Mouse (Mus musculus) liver, embryonic 11.5 days (tissue): Measurements from ENCODE around the gene Lekr1. TPM values are rescaled to one million over a fixed set of nuclear protein-coding genes. Genes with fewer than 3 reads are reported as not detected.
"Not testable (repeated sequence)": the region's sequence is repeated elsewhere in the genome, so short reads cannot be mapped to it uniquely, and the experiment has no call there.

Experiments
- ATAC-seq: fragments of 200-750 bp; cut with Nextera tagmentation; replicated peaks from 2 replicates; pipeline ENCODE4 v1.8.0; 2017; ENCODE audit warnings: moderate number of reproducible peaks, mild to moderate bottlenecking, moderate TSS enrichment, moderate library complexity; ENCODE audit not compliant: low FRiP score
- DNase-seq: peaks from one replicate; pipeline ENCODE4 v3.0.0-alpha.2; 2017; ENCODE audit warnings: low spot score
- H3K27ac ChIP-seq: fragments of 300-500 bp; sonication (generic); 2 replicates; pipeline ENCODE4 v1.5.1; 2014; ENCODE audit warnings: mild to moderate bottlenecking, low read depth, low read length, control low read depth
- H3K27me3 ChIP-seq: fragments of 300-500 bp; sonication (generic); replicated peaks from 2 replicates; pipeline ENCODE4 v1.6.1; 2014; ENCODE audit warnings: low read length, mixed read lengths; ENCODE audit not compliant: control insufficient read depth, insufficient read depth
- H3K36me3 ChIP-seq: fragments of 300-500 bp; sonication (generic); 2 replicates; pipeline ENCODE4 v1.6.1; 2014; ENCODE audit warnings: mild to moderate bottlenecking, low read length, moderate library complexity, mixed read lengths; ENCODE audit not compliant: control insufficient read depth, insufficient read depth
- H3K4me1 ChIP-seq: fragments of 300-500 bp; sonication (generic); replicated peaks from 2 replicates; pipeline ENCODE4 v1.6.1; 2014; ENCODE audit warnings: low read length, mixed read lengths; ENCODE audit not compliant: control insufficient read depth, insufficient read depth
- H3K4me2 ChIP-seq: fragments of 300-500 bp; sonication (generic); 2 replicates; pipeline ENCODE4 v1.6.1; 2014; ENCODE audit warnings: mild to moderate bottlenecking, control low read depth, moderate library complexity
- H3K4me3 ChIP-seq: fragments of 300-500 bp; sonication (generic); 2 replicates; pipeline ENCODE4 v1.5.1; 2014; ENCODE audit warnings: low read depth, low read length, control low read depth
- H3K9ac ChIP-seq: fragments of 300-500 bp; sonication (generic); 2 replicates; pipeline ENCODE4 v1.6.1; 2014; ENCODE audit warnings: low read depth, low read length, control low read depth
- H3K9me3 ChIP-seq: fragments of 300-500 bp; sonication (generic); 2 replicates; pipeline ENCODE4 v1.6.1; 2016; ENCODE audit warnings: low read length, inconsistent platforms, mixed read lengths; ENCODE audit not compliant: control insufficient read depth
- WGBS: fragments of 180-500 bp; shearing (Covaris S2); extraction: QIAGEN DNeasy Blood & Tissue Kit; methylation state at CpG from one replicate; pipeline ENCODE4 v1.1.7; 2014; 5-methylcytosine and 5-hydroxymethylcytosine counted together
- polyA plus RNA-seq: library from polyadenylated mRNA; unstranded; fragments of >200 nt; fragmentation: Nextera tagmentation; extraction: Ambion mirVana; gene quantifications from 2 replicates; pipeline ENCODE4 v1.2.1, GENCODE M21; 2014

Lekr1 gene
- polyA plus RNA-seq, 1 experiment from 2014 or later: 3.7 TPM

- H3K36me3 ChIP-seq: no peaks in the 10 kb centered on the region
- H3K4me3 ChIP-seq: no peak overlapping the region
- WGBS: 84% methylated on average over 6 of the region's 6 CpGs
- no peaks in the 10 kb centered on the region for H3K4me1 ChIP-seq
- H3K4me2 ChIP-seq: no peak overlapping the region
- H3K9ac ChIP-seq: no peak overlapping the region
- no peaks in the 10 kb centered on the region for H3K27me3 ChIP-seq
- no peaks in the 10 kb centered on the region for H3K9me3 ChIP-seq
- H3K27ac ChIP-seq: no peak overlapping the region
- DNase-seq: no peak
- no peak for ATAC-seq
Measured at GRCm38 (mm10) chr3:65767202-65767862, 101.3 kb downstream of the Lekr1 start.

GRCm38 (mm10) chr3:65769666-65770065 lies 103.6 kb downstream of the Lekr1 start:
- not testable (repeated sequence) for H3K9ac ChIP-seq, H3K4me2 ChIP-seq, H3K9me3 ChIP-seq, ATAC-seq, H3K36me3 ChIP-seq, DNase-seq, H3K4me3 ChIP-seq, H3K4me1 ChIP-seq, H3K27ac ChIP-seq, H3K27me3 ChIP-seq
- WGBS: 93% methylated on average over 6 of the region's 7 CpGs

- Histone ChIP-seq H3K4me2 (no peak overlapping the region), H3K9me3 (no peaks in the 10 kb centered on the region), H3K9ac (no peak overlapping the region), H3K36me3 (no peaks in the 10 kb centered on the region), H3K4me3 (no peak overlapping the region), H3K27me3 (no peaks in the 10 kb centered on the region), H3K27ac (no peak overlapping the region), H3K4me1 (no peaks in the 10 kb centered on the region)
- DNase-seq: no peak
- ATAC-seq: no peak
- WGBS: 81% methylated on average over 1 of the region's 1 CpGs
Measured at GRCm38 (mm10) chr3:65773910-65774309, 107.9 kb downstream of the Lekr1 start.

- no peak overlapping the region for H3K9ac ChIP-seq
- H3K4me1 ChIP-seq: no peaks in the 10 kb centered on the region
- no peak overlapping the region for H3K4me3 ChIP-seq
- no peak overlapping the region for H3K27ac ChIP-seq
- no peaks in the 10 kb centered on the region for H3K9me3 ChIP-seq
- ATAC-seq (no peak), DNase-seq (no peak)
- H3K4me2 ChIP-seq: no peak overlapping the region
- H3K27me3 ChIP-seq: no peaks in the 10 kb centered on the region
- no peaks in the 10 kb centered on the region for H3K36me3 ChIP-seq
- WGBS: 83% methylated on average over 5 of the region's 5 CpGs
Measured at GRCm38 (mm10) chr3:65775096-65775495, 109.1 kb downstream of the Lekr1 start.

- Histone ChIP-seq H3K27ac (no peak overlapping the region), H3K27me3 (no peaks in the 10 kb centered on the region), H3K9me3 (no peaks in the 10 kb centered on the region), H3K9ac (no peak overlapping the region), H3K4me2 (no peak overlapping the region), H3K4me3 (no peak overlapping the region), H3K4me1 (no peaks in the 10 kb centered on the region), H3K36me3 (no peaks in the 10 kb centered on the region)
- DNase-seq: no peak
- ATAC-seq: no peak
- 74% methylated on average over 5 of the region's 5 CpGs for WGBS
Measured at GRCm38 (mm10) chr3:65782246-65782645, 116.2 kb downstream of the Lekr1 start.

GRCm38 (mm10) chr3:65790076-65790685 lies 124.2 kb downstream of the Lekr1 start:
- Histone ChIP-seq H3K36me3 (no peaks in the 10 kb centered on the region), H3K4me1 (no peaks in the 10 kb centered on the region), H3K27ac (no peak overlapping the region), H3K9ac (no peak overlapping the region), H3K4me2 (no peak overlapping the region), H3K27me3 (no peaks in the 10 kb centered on the region), H3K9me3 (no peaks in the 10 kb centered on the region), H3K4me3 (no peak overlapping the region)
- 38% methylated on average over 3 of the region's 3 CpGs for WGBS
- no peak for DNase-seq
- no peak for ATAC-seq

DNA sequence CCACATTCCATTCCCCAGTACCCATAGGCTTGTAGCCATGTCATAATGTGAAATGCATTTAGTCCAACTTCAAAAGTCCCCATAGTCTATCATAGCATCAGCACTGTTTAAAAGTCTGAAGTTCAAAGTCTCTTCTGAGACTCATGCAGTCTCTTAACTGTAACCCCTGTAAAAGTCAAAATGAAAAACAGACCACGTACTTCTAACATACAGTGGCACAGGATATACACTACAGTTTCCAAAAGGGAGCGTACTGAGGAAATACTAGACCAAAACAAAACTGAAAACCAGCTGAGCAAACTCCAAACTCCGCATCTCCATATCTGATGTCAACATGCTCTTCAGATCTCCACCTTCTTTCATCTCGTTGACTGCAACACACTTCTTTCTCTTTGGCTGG lies 127.5 kb downstream of the Lekr1 start:
- no peaks in the 10 kb centered on the region for H3K27me3 ChIP-seq
- H3K9ac ChIP-seq: no peak overlapping the region
- H3K4me2 ChIP-seq: no peak overlapping the region
- H3K27ac ChIP-seq: no peak overlapping the region
- no peaks in the 10 kb centered on the region for H3K36me3 ChIP-seq
- no peaks in the 10 kb centered on the region for H3K9me3 ChIP-seq
- DNase-seq: no peak
- no peaks in the 10 kb centered on the region for H3K4me1 ChIP-seq
- ATAC-seq: no peak
- WGBS: 82% methylated on average over 4 of the region's 4 CpGs
- H3K4me3 ChIP-seq: no peak overlapping the region

GRCm38 (mm10) chr3:65794711-65795110 lies 128.7 kb downstream of the Lekr1 start:
- H3K27ac ChIP-seq: no peak overlapping the region
- H3K4me2 ChIP-seq: no peak overlapping the region
- no peak overlapping the region for H3K9ac ChIP-seq
- H3K27me3 ChIP-seq: no peaks in the 10 kb centered on the region
- ATAC-seq (no peak), DNase-seq (no peak)
- no peaks in the 10 kb centered on the region for H3K4me1 ChIP-seq
- no peaks in the 10 kb centered on the region for H3K9me3 ChIP-seq
- WGBS: 72% methylated on average over 2 of the region's 2 CpGs
- H3K36me3 ChIP-seq: no peaks in the 10 kb centered on the region
- H3K4me3 ChIP-seq: no peak overlapping the region
